Mouse (Mus musculus) hindbrain, embryonic 11.5 days (tissue): ENCODE results near the gene Grpel1. TPM values are rescaled to one million over a fixed set of nuclear protein-coding genes. Genes with fewer than 3 reads are reported as not detected.

Source experiments
- ATAC-seq: fragments of 200-750 bp; cut with Nextera tagmentation; 2 replicates; pipeline ENCODE4 v1.8.0; 2017; ENCODE audit warnings: mild to moderate bottlenecking, moderate TSS enrichment, moderate library complexity; ENCODE audit not compliant: low FRiP score
- DNase-seq: peaks from one replicate; pipeline ENCODE4 v3.0.0-alpha.2; 2015; ENCODE audit warnings: low spot score
- H3K27ac ChIP-seq: fragments of 300-500 bp; sonication (generic); 2 replicates; pipeline ENCODE4 v1.5.1; 2014; ENCODE audit warnings: mild to moderate bottlenecking, low read depth, low read length
- H3K27me3 ChIP-seq: fragments of 300-500 bp; sonication (generic); 2 replicates; pipeline ENCODE4 v1.6.1; 2014; ENCODE audit warnings: mild to moderate bottlenecking, low read length, moderate library complexity, mixed read lengths; ENCODE audit not compliant: control insufficient read depth, insufficient read depth
- H3K36me3 ChIP-seq: fragments of 300-500 bp; sonication (generic); 2 replicates; pipeline ENCODE4 v1.6.1; 2014; ENCODE audit warnings: mild to moderate bottlenecking, low read length, moderate library complexity, mixed read lengths; ENCODE audit not compliant: control insufficient read depth, insufficient read depth
- H3K4me1 ChIP-seq: fragments of 300-500 bp; sonication (generic); replicated peaks from 2 replicates; pipeline ENCODE4 v1.6.1; 2014; ENCODE audit warnings: low read length, mixed read lengths; ENCODE audit not compliant: control insufficient read depth, insufficient read depth
- H3K4me2 ChIP-seq: fragments of 300-500 bp; sonication (generic); replicated peaks from 2 replicates; pipeline ENCODE4 v1.6.1; 2014; ENCODE audit warnings: mild to moderate bottlenecking, low read depth, low read length
- H3K4me3 ChIP-seq: fragments of 300-500 bp; sonication (generic); 2 replicates; pipeline ENCODE4 v1.5.1; 2014; ENCODE audit warnings: low read depth, low read length
- H3K9ac ChIP-seq: fragments of 300-500 bp; sonication (generic); 2 replicates; pipeline ENCODE4 v1.6.1; 2014; ENCODE audit warnings: low read depth, low read length
- H3K9me3 ChIP-seq: fragments of 300-500 bp; sonication (generic); 2 replicates; pipeline ENCODE4 v1.6.1; 2016; ENCODE audit warnings: low read length; ENCODE audit not compliant: control insufficient read depth
- WGBS: fragments of 180-500 bp; shearing (Covaris S2); extraction: QIAGEN DNeasy Blood & Tissue Kit; methylation state at CpG from one replicate; pipeline ENCODE4 v1.1.7; 2014; 5-methylcytosine and 5-hydroxymethylcytosine counted together
- polyA plus RNA-seq: library from polyadenylated mRNA; unstranded; fragments of >200 nt; fragmentation: Nextera tagmentation; extraction: Ambion mirVana; gene quantifications from 2 replicates; pipeline ENCODE4 v1.2.1, GENCODE M21; 2014

The Grpel1 gene
- polyA plus RNA-seq, 1 experiment from 2014 or later, result 52.5 TPM

- DNase-seq (no peak), ATAC-seq (no peak)
- H3K4me3 ChIP-seq, result no peak overlapping the region
- H3K27me3 ChIP-seq, result no peaks in the 10 kb centered on the region
- no peak overlapping the region for H3K9ac ChIP-seq
- no peak overlapping the region for H3K4me2 ChIP-seq
- no peaks in the 10 kb centered on the region for H3K4me1 ChIP-seq
- 96% methylated on average over 10 of the region's 10 CpGs for WGBS
- no peak overlapping the region for H3K27ac ChIP-seq
- peaks cover 2% of the 10 kb centered on the region; the same call in 1 of the 2 replicates for H3K36me3 ChIP-seq
- no peaks in the 10 kb centered on the region for H3K9me3 ChIP-seq
Observed at GRCm38 (mm10) chr5:36508351-36508750, 43.6 kb downstream of the Grpel1 start.

GRCm38 (mm10) chr5:36510956-36511355 lies 46.2 kb downstream of the Grpel1 start:
- 80% methylated on average over 2 of the region's 2 CpGs for WGBS
- Histone ChIP-seq H3K4me1 (no peaks in the 10 kb centered on the region), H3K36me3 (no peaks in the 10 kb centered on the region), H3K9ac (no peak overlapping the region), H3K27me3 (no peaks in the 10 kb centered on the region), H3K9me3 (no peaks in the 10 kb centered on the region), H3K27ac (no peak overlapping the region), H3K4me2 (no peak overlapping the region), H3K4me3 (no peak overlapping the region)
- ATAC-seq (no peak), DNase-seq (no peak)

DNA sequence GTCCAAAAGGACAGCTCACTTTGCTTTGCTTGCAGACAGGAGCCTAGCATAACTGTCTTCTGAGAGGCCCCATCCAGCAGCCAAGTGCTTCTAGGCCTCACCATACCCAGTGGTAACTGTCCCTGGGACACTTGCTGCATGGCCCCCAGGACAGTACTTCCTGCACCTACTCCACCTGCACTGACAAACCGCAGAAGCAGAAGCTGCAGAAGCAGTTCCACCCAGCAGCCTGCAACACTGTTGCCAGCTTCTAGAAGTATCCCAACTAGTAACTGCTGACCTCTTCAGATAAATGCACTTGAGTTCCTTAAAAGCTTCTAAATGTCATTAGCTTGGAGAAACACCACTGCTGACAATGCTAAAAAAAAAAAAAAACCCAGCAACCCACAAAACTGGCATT lies 50.3 kb downstream of the Grpel1 start:
- no peak overlapping the region for H3K4me3 ChIP-seq
- WGBS, result 100% methylated on average over 1 of the region's 1 CpGs
- H3K27me3 ChIP-seq, result no peaks in the 10 kb centered on the region
- H3K36me3 ChIP-seq, result peaks cover 6% of the 10 kb centered on the region; the same call in 1 of the 2 replicates
- no peak overlapping the region for H3K4me2 ChIP-seq
- H3K4me1 ChIP-seq, result no peaks in the 10 kb centered on the region
- H3K9ac ChIP-seq, result no peak overlapping the region
- ATAC-seq, result no peak
- no peaks in the 10 kb centered on the region for H3K9me3 ChIP-seq
- no peak overlapping the region for H3K27ac ChIP-seq
- DNase-seq, result no peak

GRCm38 (mm10) chr5:36515558-36515957 lies 50.8 kb downstream of the Grpel1 start:
- no peak overlapping the region for H3K4me3 ChIP-seq
- no peaks in the 10 kb centered on the region for H3K27me3 ChIP-seq
- no peak overlapping the region for H3K4me2 ChIP-seq
- WGBS, result 87% methylated on average over 5 of the region's 5 CpGs
- no peak overlapping the region for H3K9ac ChIP-seq
- ATAC-seq (no peak), DNase-seq (no peak)
- no peak overlapping the region for H3K27ac ChIP-seq
- H3K9me3 ChIP-seq, result no peaks in the 10 kb centered on the region
- H3K4me1 ChIP-seq, result no peaks in the 10 kb centered on the region
- peaks cover 7% of the 10 kb centered on the region; the same call in 1 of the 2 replicates for H3K36me3 ChIP-seq

GRCm38 (mm10) chr5:36517596-36517995 lies 52.8 kb downstream of the Grpel1 start:
- H3K27me3 ChIP-seq, result no peaks in the 10 kb centered on the region
- H3K4me3 ChIP-seq, result no peak overlapping the region
- DNase-seq (no peak), ATAC-seq (no peak)
- H3K9me3 ChIP-seq, result no peaks in the 10 kb centered on the region
- 84% methylated on average over 3 of the region's 3 CpGs for WGBS
- no peak overlapping the region for H3K9ac ChIP-seq
- no peak overlapping the region for H3K4me2 ChIP-seq
- H3K27ac ChIP-seq, result no peak overlapping the region
- no peaks in the 10 kb centered on the region for H3K4me1 ChIP-seq
- peaks cover 9% of the 10 kb centered on the region; the same call in 1 of the 2 replicates for H3K36me3 ChIP-seq

- DNase-seq (no peak), ATAC-seq (no peak)
- Histone ChIP-seq H3K9me3 (no peaks in the 10 kb centered on the region), H3K4me2 (no peak overlapping the region), H3K27ac (no peak overlapping the region), H3K36me3 (peaks cover 9% of the 10 kb centered on the region; the same call in 1 of the 2 replicates), H3K9ac (no peak overlapping the region), H3K4me1 (no peaks in the 10 kb centered on the region), H3K4me3 (no peak overlapping the region), H3K27me3 (no peaks in the 10 kb centered on the region)
- WGBS, result 84% methylated on average over 3 of the region's 3 CpGs
Observed at GRCm38 (mm10) chr5:36519751-36520150, 55.0 kb downstream of the Grpel1 start.

DNA sequence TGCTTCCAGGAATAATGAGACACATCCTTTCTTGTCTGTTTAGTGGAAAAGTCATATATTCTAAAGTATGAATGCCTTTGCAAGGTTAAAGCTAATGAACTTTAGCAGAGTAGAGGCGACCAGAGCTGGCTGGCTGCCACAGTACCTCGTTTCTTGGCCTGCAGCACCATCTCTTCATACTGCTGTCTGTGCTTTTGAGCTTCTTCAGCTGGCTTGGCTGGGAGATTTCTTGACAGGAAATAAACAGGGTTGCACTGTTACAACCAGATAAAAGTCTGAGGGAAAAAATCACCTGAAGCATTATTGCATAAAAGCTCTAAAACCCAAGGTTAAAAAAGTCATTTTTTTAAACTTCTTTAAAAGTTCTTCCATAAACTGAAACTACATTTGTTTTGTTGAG lies 58.0 kb downstream of the Grpel1 start:
- no peaks in the 10 kb centered on the region for H3K27me3 ChIP-seq
- H3K4me3 ChIP-seq, result no peak overlapping the region
- ATAC-seq, result no peak
- no peak overlapping the region for H3K9ac ChIP-seq
- H3K27ac ChIP-seq, result no peak overlapping the region
- no peak for DNase-seq
- no peak overlapping the region for H3K4me2 ChIP-seq
- H3K36me3 ChIP-seq, result peaks cover 9% of the 10 kb centered on the region; the same call in 1 of the 2 replicates
- 86% methylated on average over 2 of the region's 2 CpGs for WGBS
- H3K9me3 ChIP-seq, result no peaks in the 10 kb centered on the region
- H3K4me1 ChIP-seq, result no peaks in the 10 kb centered on the region

DNA sequence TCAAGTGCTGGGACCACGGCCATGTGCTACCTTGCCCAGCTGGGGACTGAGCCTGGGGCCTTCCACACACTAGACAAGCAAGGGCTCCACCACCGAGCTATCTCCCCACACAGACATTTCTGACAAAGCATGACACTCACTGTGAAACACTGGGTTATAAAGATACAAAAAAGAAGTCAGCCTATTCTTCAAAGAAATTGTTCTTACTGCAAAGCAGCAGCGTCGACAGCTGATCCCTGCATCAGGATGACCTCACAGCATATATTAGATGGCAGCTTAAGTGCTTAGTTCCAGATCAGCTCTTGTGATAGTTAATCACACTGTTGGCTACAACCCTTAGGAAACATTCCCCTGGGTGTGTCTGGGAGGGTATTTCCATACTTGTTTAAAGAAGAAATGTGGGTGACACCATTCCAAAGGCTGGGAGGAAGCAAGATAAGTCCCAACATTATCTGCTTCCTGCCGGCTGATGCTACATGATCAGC lies 58.5 kb downstream of the Grpel1 start:
- no peak overlapping the region for H3K9ac ChIP-seq
- no peaks in the 10 kb centered on the region for H3K4me1 ChIP-seq
- H3K9me3 ChIP-seq, result no peaks in the 10 kb centered on the region
- H3K27me3 ChIP-seq, result no peaks in the 10 kb centered on the region
- 86% methylated on average over 5 of the region's 5 CpGs for WGBS
- H3K36me3 ChIP-seq, result peaks cover 7% of the 10 kb centered on the region; the same call in 1 of the 2 replicates
- no peak overlapping the region for H3K27ac ChIP-seq
- H3K4me2 ChIP-seq, result no peak overlapping the region
- ATAC-seq (no peak), DNase-seq (no peak)
- H3K4me3 ChIP-seq, result no peak overlapping the region
